Mouse (Mus musculus): ENCODE data around the gene Steap3. TPM values are rescaled to one million over a fixed set of nuclear protein-coding genes. Genes with fewer than 3 reads are reported as not detected.

The Steap3 gene
- polyA plus RNA-seq, 1 experiment from 2014 or later = 15.9 TPM

GRCm38 (mm10) chr1:120196724-120197123 is 75.8 kb downstream of the Steap3 start:
- no peaks in the 10 kb centered on the region for H3K9me3 ChIP-seq (replicated peaks)
- H3K9ac ChIP-seq = no peak overlapping the region
- no peak overlapping the region for H3K4me2 ChIP-seq
- H3K36me3 ChIP-seq = no peaks in the 10 kb centered on the region
- no peaks in the 10 kb centered on the region for H3K4me1 ChIP-seq (replicated peaks)
- H3K4me3 ChIP-seq = no peak overlapping the region
- 79% methylated on average over 2 of the region's 2 CpGs for WGBS
- no peaks in the 10 kb centered on the region for H3K27me3 ChIP-seq
- H3K27ac ChIP-seq = no peak overlapping the region
- no peak for ATAC-seq (replicated peaks; ENCODE audit: insufficient number of reproducible peaks, insufficient read depth, low FRiP score, low read depth)

- Histone ChIP-seq H3K36me3 (no peaks in the 10 kb centered on the region), H3K4me1 (replicated peaks) (no peaks in the 10 kb centered on the region), H3K9ac (no peak overlapping the region), H3K4me2 (no peak overlapping the region), H3K27me3 (no peaks in the 10 kb centered on the region), H3K9me3 (replicated peaks) (no peaks in the 10 kb centered on the region), H3K27ac (no peak overlapping the region), H3K4me3 (no peak overlapping the region)
- no peak for ATAC-seq (replicated peaks; ENCODE audit: insufficient number of reproducible peaks, insufficient read depth, low FRiP score, low read depth)
- 43% methylated on average over 5 of the region's 5 CpGs for WGBS
These were observed 76.6 kb downstream of the Steap3 start for GRCm38 (mm10) chr1:120195947-120196346.

- Histone ChIP-seq H3K36me3 (no peaks in the 10 kb centered on the region), H3K27ac (no peak overlapping the region), H3K9ac (no peak overlapping the region), H3K9me3 (replicated peaks) (no peaks in the 10 kb centered on the region), H3K4me3 (no peak overlapping the region), H3K27me3 (no peaks in the 10 kb centered on the region), H3K4me2 (no peak overlapping the region), H3K4me1 (replicated peaks) (no peaks in the 10 kb centered on the region)
- WGBS = 83% methylated on average over 10 of the region's 10 CpGs
- ATAC-seq (replicated peaks; ENCODE audit: insufficient number of reproducible peaks, insufficient read depth, low FRiP score, low read depth) = no peak
These were observed 78.9 kb downstream of the Steap3 start for GRCm38 (mm10) chr1:120193586-120193985.

- Histone ChIP-seq H3K36me3 (no peaks in the 10 kb centered on the region), H3K9me3 (replicated peaks) (no peaks in the 10 kb centered on the region), H3K27me3 (no peaks in the 10 kb centered on the region), H3K27ac (no peak overlapping the region), H3K9ac (no peak overlapping the region), H3K4me3 (no peak overlapping the region), H3K4me2 (no peak overlapping the region), H3K4me1 (replicated peaks) (no peaks in the 10 kb centered on the region)
- ATAC-seq (replicated peaks; ENCODE audit: insufficient number of reproducible peaks, insufficient read depth, low FRiP score, low read depth) = no peak
- WGBS = 72% methylated on average over 6 of the region's 6 CpGs
These were observed 80.2 kb downstream of the Steap3 start for GRCm38 (mm10) chr1:120192321-120192720.

GRCm38 (mm10) chr1:120190946-120191345 is 81.6 kb downstream of the Steap3 start:
- H3K9ac ChIP-seq = no peak overlapping the region
- no peaks in the 10 kb centered on the region for H3K36me3 ChIP-seq
- no peak for ATAC-seq (replicated peaks; ENCODE audit: insufficient number of reproducible peaks, insufficient read depth, low FRiP score, low read depth)
- no peaks in the 10 kb centered on the region for H3K4me1 ChIP-seq (replicated peaks)
- H3K4me2 ChIP-seq = no peak overlapping the region
- WGBS = 80% methylated on average over 6 of the region's 6 CpGs
- H3K9me3 ChIP-seq (replicated peaks) = no peaks in the 10 kb centered on the region
- no peak overlapping the region for H3K27ac ChIP-seq
- no peak overlapping the region for H3K4me3 ChIP-seq
- H3K27me3 ChIP-seq = no peaks in the 10 kb centered on the region

- no peak for ATAC-seq (replicated peaks; ENCODE audit: insufficient number of reproducible peaks, insufficient read depth, low FRiP score, low read depth)
- Histone ChIP-seq H3K27me3 (no peaks in the 10 kb centered on the region), H3K4me2 (no peak overlapping the region), H3K27ac (no peak overlapping the region), H3K9ac (no peak overlapping the region), H3K36me3 (no peaks in the 10 kb centered on the region), H3K9me3 (replicated peaks) (no peaks in the 10 kb centered on the region), H3K4me1 (replicated peaks) (no peaks in the 10 kb centered on the region), H3K4me3 (no peak overlapping the region)
- 88% methylated on average over 2 of the region's 2 CpGs for WGBS
These were observed 82.2 kb downstream of the Steap3 start for GRCm38 (mm10) chr1:120190300-120190699.

GRCm38 (mm10) chr1:120189206-120189605 is 83.3 kb downstream of the Steap3 start:
- H3K4me2 ChIP-seq = no peak overlapping the region
- no peaks in the 10 kb centered on the region for H3K4me1 ChIP-seq (replicated peaks)
- H3K9me3 ChIP-seq (replicated peaks) = no peaks in the 10 kb centered on the region
- no peak overlapping the region for H3K4me3 ChIP-seq
- ATAC-seq (replicated peaks; ENCODE audit: insufficient number of reproducible peaks, insufficient read depth, low FRiP score, low read depth) = no peak
- WGBS = 88% methylated on average over 6 of the region's 6 CpGs
- no peak overlapping the region for H3K27ac ChIP-seq
- no peaks in the 10 kb centered on the region for H3K36me3 ChIP-seq
- no peaks in the 10 kb centered on the region for H3K27me3 ChIP-seq
- H3K9ac ChIP-seq = no peak overlapping the region

- no peaks in the 10 kb centered on the region for H3K4me1 ChIP-seq (replicated peaks)
- no peak overlapping the region for H3K4me3 ChIP-seq
- no peak overlapping the region for H3K27ac ChIP-seq
- WGBS = 72% methylated on average over 7 of the region's 7 CpGs
- no peak overlapping the region for H3K4me2 ChIP-seq
- H3K9ac ChIP-seq = no peak overlapping the region
- ATAC-seq (replicated peaks; ENCODE audit: insufficient number of reproducible peaks, insufficient read depth, low FRiP score, low read depth) = no peak
- no peaks in the 10 kb centered on the region for H3K27me3 ChIP-seq
- no peaks in the 10 kb centered on the region for H3K9me3 ChIP-seq (replicated peaks)
- no peaks in the 10 kb centered on the region for H3K36me3 ChIP-seq
These were observed 85.4 kb downstream of the Steap3 start for GRCm38 (mm10) chr1:120187059-120187458.

GRCm38 (mm10) chr1:120186655-120187054 is 85.8 kb downstream of the Steap3 start:
- ATAC-seq (replicated peaks; ENCODE audit: insufficient number of reproducible peaks, insufficient read depth, low FRiP score, low read depth) = no peak
- Histone ChIP-seq H3K27ac (no peak overlapping the region), H3K9ac (no peak overlapping the region), H3K9me3 (replicated peaks) (no peaks in the 10 kb centered on the region), H3K36me3 (no peaks in the 10 kb centered on the region), H3K4me3 (no peak overlapping the region), H3K4me1 (replicated peaks) (no peaks in the 10 kb centered on the region), H3K27me3 (no peaks in the 10 kb centered on the region), H3K4me2 (no peak overlapping the region)
- WGBS = 58% methylated on average over 9 of the region's 9 CpGs

- Histone ChIP-seq H3K27ac (no peak overlapping the region), H3K36me3 (no peaks in the 10 kb centered on the region), H3K4me3 (no peak overlapping the region), H3K9me3 (replicated peaks) (no peaks in the 10 kb centered on the region), H3K4me2 (no peak overlapping the region), H3K4me1 (replicated peaks) (no peaks in the 10 kb centered on the region), H3K9ac (no peak overlapping the region), H3K27me3 (no peaks in the 10 kb centered on the region)
- WGBS = 46% methylated on average over 6 of the region's 6 CpGs
- ATAC-seq (replicated peaks; ENCODE audit: insufficient number of reproducible peaks, insufficient read depth, low FRiP score, low read depth) = no peak
These were observed 86.3 kb downstream of the Steap3 start for GRCm38 (mm10) chr1:120186204-120186603.

GRCm38 (mm10) chr1:120177141-120177540 is 95.4 kb downstream of the Steap3 start:
- Histone ChIP-seq H3K27ac (no peak overlapping the region), H3K4me3 (no peak overlapping the region), H3K9ac (no peak overlapping the region), H3K4me2 (no peak overlapping the region), H3K4me1 (replicated peaks) (peaks cover 10% of the 10 kb centered on the region), H3K27me3 (no peaks in the 10 kb centered on the region), H3K36me3 (no peaks in the 10 kb centered on the region), H3K9me3 (replicated peaks) (no peaks in the 10 kb centered on the region)
- WGBS = 94% methylated on average over 8 of the region's 8 CpGs
- no peak for ATAC-seq (replicated peaks; ENCODE audit: insufficient number of reproducible peaks, insufficient read depth, low FRiP score, low read depth)

- Histone ChIP-seq H3K4me1 (replicated peaks) (peaks cover 10% of the 10 kb centered on the region), H3K36me3 (no peaks in the 10 kb centered on the region), H3K9me3 (replicated peaks) (no peaks in the 10 kb centered on the region), H3K4me2 (peak overlapping the region; percentile 41), H3K27me3 (no peaks in the 10 kb centered on the region), H3K9ac (no peak overlapping the region), H3K4me3 (no peak overlapping the region), H3K27ac (no peak overlapping the region)
- ATAC-seq (replicated peaks; ENCODE audit: insufficient number of reproducible peaks, insufficient read depth, low FRiP score, low read depth) = no peak
- 9% methylated on average over 14 of the region's 14 CpGs for WGBS
These were observed 96.2 kb downstream of the Steap3 start for GRCm38 (mm10) chr1:120176313-120176712.
